Mouse (Mus musculus): ENCODE results near the gene Creb5.
A peak's percentile ranks its signal among the peaks of the same experiment; 100 is the strongest.
"Not testable (repeated sequence)": the region's sequence is repeated elsewhere in the genome, so short reads cannot be mapped to it uniquely, and the experiment has no call there.

Gene Creb5

DNA sequence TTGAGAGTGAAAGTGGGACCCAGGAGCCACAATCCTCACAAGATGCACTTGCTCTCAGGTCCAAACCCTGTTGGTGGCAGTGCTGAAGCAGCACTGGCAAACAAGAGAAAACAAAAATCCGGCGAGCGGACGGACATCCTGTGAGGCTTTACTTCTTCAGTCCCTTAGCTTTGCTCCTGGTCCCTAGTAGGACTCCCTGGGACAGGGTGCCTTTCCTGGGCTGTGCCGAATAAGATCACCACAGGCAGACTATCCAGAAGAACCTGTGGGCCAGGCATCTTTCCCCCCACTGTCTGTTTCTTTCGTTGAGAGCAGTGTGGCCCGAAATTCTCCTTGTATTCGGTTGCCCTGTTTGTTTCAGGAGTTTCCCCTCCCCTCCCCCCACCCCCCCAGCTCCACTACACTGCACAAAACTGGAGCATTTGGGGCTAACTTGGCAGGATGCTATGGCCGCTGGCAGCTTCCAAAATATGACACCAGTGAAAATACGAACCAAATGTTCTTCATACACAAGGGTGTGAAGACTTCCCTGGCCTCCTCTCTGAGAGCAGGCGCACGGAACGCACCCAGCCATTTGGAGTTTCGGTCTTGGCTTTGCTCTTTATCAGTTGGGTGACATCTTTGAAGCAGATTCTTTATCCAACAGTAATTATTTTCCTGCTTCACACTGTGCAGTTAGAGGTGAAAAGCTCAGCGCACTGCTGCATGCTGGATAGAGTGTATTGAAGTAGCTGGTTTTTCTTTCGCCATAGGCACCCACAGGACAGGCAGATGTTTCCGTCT, 32.7 kb downstream of the Creb5 start:
- no peak for DNase-seq (ENCODE audit: low read depth, low spot score)

GRCm38 (mm10) chr6:53337398-53337797, 50.3 kb downstream of the Creb5 start:
- peak; percentile 3 for DNase-seq (ENCODE audit: low read depth, low spot score)

DNA sequence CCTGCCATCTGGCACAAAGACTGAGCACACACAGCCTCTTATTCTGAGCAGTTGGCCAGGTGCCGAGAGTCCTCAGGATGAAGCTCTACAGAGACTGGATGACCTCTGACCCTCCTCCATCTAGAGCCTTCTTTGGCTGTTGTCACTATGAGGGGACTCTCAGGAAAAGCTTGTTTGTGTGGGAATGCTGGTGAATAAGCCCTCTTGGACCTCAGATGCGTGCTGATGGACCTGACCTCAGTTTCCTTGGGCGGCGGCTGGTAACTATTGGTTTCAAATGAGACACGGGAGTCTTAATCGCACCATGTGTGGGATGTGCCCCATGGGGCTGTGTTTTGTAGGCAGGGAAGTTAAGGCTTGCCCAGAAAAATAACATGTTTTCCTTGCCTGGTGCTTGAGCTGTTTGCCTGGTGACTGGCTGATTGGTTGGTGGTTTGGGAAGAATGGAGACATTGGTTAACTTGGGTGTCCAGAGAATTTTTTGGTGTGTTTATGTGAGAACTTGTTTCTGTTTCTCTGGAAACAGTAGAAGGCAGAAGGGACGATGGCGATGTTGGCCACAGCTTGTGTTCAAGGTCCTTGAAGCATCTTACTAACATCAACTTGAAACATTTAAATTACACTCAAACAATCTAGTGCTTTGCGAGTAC, 65.4 kb downstream of the Creb5 start:
- no peak for DNase-seq (ENCODE audit: low read depth, low spot score)

- DNase-seq (ENCODE audit: low read depth, low spot score) = no peak
Observed at GRCm38 (mm10) chr6:53356328-53356727, 69.3 kb downstream of the Creb5 start.

GRCm38 (mm10) chr6:53363535-53363934, 76.5 kb downstream of the Creb5 start:
- DNase-seq (ENCODE audit: low read depth, low spot score) = no peak

DNA sequence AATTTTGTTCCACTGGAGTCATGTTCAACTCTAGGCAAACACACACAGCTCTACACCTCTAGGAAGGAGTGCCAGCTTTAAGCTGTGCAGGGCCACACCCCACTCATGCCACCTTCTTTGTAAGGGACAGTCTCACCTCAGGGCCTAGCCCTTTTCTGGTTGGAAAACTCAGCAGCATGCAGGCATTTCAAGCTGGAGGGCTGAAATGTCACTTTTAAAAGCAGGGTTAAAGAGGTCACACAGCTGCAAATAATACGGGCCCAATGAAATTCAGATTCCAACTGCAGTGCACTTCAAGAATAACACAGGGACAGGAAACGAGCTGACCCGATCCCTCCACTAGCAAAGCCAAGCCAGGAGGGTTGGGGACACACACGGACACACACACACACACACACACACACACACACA, 76.9 kb downstream of the Creb5 start:
- no peak for DNase-seq (ENCODE audit: low read depth, low spot score)

- DNase-seq (ENCODE audit: low read depth, low spot score) = no peak
Observed at GRCm38 (mm10) chr6:53369147-53369546, 82.1 kb downstream of the Creb5 start.

DNA sequence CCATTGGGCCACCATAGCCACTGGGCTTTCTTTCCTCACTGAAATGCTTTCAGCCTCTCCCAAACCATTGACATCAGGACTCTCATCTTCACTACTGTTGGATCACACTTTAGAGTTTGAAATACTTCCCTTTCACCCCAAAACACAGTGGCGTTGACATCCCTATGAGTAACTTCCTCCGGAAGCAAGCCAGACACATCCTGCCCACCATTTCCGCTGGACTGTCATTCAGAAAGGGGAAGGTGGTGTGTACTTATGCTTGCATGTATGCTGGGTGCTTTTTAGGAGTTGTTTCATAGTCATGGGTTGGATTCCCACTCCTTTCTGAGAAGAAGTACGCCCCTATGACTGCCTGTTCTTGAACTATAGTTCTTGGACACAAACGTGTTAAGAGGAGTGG, 82.9 kb downstream of the Creb5 start:
- DNase-seq (ENCODE audit: low read depth, low spot score) = no peak

DNA sequence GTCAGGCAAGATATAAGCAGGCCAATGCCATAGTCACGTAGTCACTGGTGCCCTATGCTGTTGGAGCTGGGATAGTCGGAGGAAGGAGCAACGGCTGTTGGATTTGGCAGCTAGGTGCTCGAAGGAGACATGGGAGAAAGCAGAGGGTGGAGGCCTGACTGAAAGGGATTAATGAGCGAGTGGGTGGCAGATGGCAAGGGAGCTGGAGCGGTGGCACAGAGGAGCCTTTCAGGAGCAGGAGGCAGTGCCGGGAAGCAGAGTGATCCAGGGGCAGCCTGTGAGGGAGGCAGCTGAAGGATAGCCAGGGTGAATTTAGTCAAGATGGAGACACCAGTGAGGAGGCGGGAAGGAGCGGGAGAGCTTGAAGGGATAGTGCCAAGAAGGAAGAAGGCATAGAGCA, 84.9 kb downstream of the Creb5 start:
- no peak for DNase-seq (ENCODE audit: low read depth, low spot score)

DNA sequence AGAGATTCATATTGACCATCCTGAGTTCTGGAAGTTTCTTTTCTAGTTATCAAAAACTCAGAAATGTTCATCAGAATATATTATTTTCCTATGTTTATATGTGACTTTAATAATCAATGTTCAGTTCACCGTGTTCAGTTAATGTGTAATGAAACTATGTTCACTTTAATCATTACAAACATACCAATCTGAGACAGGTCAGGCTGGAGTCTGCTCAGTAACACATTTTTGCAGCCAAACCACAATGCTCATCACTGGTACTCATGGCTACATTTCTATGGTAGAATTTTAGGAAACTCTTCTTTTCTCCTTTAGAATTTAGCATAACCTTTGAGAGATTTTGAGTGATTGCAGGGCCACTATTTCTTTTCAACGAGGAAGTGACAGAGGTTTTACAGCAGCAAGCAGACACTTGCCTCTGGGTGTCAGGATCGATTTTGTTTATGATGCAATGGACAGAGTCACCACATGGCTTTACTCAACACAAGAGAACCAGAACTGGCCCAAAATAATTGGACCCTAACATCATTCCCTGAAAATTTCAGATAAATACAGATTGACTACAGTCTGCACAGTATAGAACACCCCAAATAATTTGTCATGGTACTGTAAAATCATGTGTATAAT, 87.4 kb downstream of the Creb5 start:
- DNase-seq (ENCODE audit: low read depth, low spot score) = no peak

- no peak for DNase-seq (ENCODE audit: low read depth, low spot score)
Observed at GRCm38 (mm10) chr6:53389277-53389676, 102.2 kb downstream of the Creb5 start.

DNA sequence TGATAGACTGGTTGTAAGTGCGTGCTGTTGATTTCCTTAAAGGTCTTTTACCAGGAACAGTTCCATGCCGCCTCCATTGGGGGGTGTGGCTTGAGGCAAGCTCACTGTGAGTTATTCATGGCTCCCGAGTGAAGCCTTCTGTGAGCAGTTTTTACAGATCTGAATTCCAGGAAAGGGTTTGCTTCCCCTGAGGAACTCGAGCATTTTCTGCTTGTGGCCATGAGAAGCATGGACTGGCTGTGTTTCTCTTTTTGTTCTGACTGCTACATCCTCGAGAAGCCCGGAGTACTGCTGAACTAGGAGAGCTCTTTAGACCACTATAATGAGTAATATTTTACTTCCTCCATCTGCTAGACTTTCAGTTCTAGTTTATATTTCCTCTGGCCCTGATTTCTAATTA, 103.3 kb downstream of the Creb5 start:
- peak; percentile 31 for DNase-seq (ENCODE audit: low read depth, low spot score)

- no peak for DNase-seq (ENCODE audit: low read depth, low spot score)
Observed at GRCm38 (mm10) chr6:53394026-53394425, 107.0 kb downstream of the Creb5 start.

- DNase-seq (ENCODE audit: low read depth, low spot score) = no peak
Observed at GRCm38 (mm10) chr6:53395208-53395607, 108.1 kb downstream of the Creb5 start.

- no peak for DNase-seq (ENCODE audit: low read depth, low spot score)
Observed at GRCm38 (mm10) chr6:53396421-53396820, 109.4 kb downstream of the Creb5 start.

DNA sequence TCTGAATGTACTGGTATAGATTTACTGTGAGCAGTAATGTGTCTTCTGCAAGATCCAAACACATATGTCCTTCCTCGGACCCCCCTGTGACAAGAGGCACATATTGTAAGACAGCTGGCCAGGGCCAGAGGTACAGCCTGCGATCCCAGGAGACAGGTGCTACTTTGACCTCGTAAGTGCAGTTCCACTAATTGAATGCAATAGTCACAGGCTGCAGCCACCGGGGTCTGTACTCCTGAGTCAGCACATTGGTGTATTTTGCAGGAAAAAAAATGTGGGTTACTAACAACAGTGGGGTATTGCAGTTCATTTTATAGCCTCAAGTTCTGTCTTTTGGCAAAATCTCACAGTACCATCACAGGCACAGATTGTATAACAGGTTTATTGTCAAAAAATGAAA, 110.7 kb downstream of the Creb5 start:
- DNase-seq (ENCODE audit: low read depth, low spot score) = no peak

- DNase-seq (ENCODE audit: low read depth, low spot score) = peak; percentile 4
Observed at GRCm38 (mm10) chr6:53398297-53399140, 111.4 kb downstream of the Creb5 start.

DNA sequence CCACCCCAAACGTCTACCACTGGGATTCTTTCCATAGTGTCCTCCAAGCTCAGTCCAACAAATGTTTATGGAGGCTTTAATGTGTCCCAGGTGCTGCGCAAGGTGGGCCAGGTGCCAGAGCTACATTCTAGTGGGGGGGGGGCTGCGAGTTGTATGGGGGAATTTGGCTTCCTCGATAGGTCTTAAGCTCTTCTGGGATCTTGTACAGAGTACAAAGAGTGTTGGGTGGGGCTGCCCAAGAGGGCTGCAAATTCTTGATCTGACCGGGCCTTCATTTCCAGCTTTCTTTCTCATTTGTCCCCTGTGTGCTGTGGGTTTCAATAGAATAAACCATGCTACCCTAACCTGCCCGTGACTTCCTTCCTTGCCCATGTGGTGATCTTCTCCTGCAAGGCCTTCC, 114.3 kb downstream of the Creb5 start:
- no peak for DNase-seq (ENCODE audit: low read depth, low spot score)

GRCm38 (mm10) chr6:53402551-53402950, 115.5 kb downstream of the Creb5 start:
- DNase-seq (ENCODE audit: low read depth, low spot score) = not testable (repeated sequence)

DNA sequence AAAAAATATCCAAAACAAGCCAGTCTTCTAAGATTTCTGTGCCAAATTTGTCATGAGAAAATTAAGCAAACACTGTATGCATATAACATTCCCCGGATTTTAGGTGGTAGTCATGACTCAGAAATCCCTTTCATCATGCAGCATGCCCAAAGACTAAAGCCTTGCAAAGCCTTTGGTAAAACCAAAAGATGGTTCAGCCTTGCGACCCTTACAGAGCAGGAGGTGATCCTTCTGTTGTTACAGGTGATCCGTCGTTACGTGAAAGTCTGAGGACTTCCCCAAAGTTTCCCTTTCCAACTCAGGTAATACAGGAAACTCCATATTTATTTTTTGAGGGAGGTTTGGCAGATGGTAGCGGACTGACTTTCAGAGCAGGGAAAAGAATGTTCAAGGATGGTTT, 122.1 kb downstream of the Creb5 start:
- DNase-seq (ENCODE audit: low read depth, low spot score) = no peak

GRCm38 (mm10) chr6:53421345-53421744, 134.3 kb downstream of the Creb5 start:
- DNase-seq (ENCODE audit: low read depth, low spot score) = no peak

- no peak for DNase-seq (ENCODE audit: low read depth, low spot score)
Observed at GRCm38 (mm10) chr6:53429368-53429767, 142.3 kb downstream of the Creb5 start.
